Mouse (Mus musculus) liver, adult 2 months (tissue): ENCODE data around the gene Phex. TPM values are rescaled to one million over a fixed set of nuclear protein-coding genes. Genes with fewer than 3 reads are reported as not detected.

ENCODE experiments used
- DNase-seq: peaks from one replicate; pipeline ENCODE4 v3.0.0-alpha.2; 2011; ENCODE audit warnings: low read depth, low spot score; ENCODE audit errors: extremely low read depth
- H3K27ac ChIP-seq: fragments of 200-500 bp; replicated peaks from 2 replicates; pipeline ENCODE4 v1.5.1; 2012; ENCODE audit warnings: low read depth, mild to moderate bottlenecking, control low read depth, inconsistent platforms, low read length; ENCODE audit not compliant: insufficient read depth
- H3K27me3 ChIP-seq: fragments of 200-500 bp; 2 replicates; pipeline ENCODE4 v1.6.1; 2012; ENCODE audit warnings: mild to moderate bottlenecking, moderate library complexity, low read length, inconsistent platforms; ENCODE audit not compliant: control insufficient read depth, insufficient read depth
- H3K36me3 ChIP-seq: fragments of 200-500 bp; 2 replicates; pipeline ENCODE4 v1.6.1; 2012; ENCODE audit warnings: low read length, inconsistent platforms; ENCODE audit not compliant: control insufficient read depth, insufficient read depth
- H3K4me1 ChIP-seq: fragments of 200-500 bp; 2 replicates; pipeline ENCODE4 v1.6.1; 2011; ENCODE audit warnings: low read length; ENCODE audit not compliant: control insufficient read depth, insufficient read depth
- H3K4me3 ChIP-seq: fragments of 200-500 bp; 2 replicates; pipeline ENCODE4 v1.5.1; 2011; ENCODE audit warnings: low read depth, mild to moderate bottlenecking, control low read depth, low read length, moderate library complexity; ENCODE audit not compliant: insufficient read depth
- H3K79me2 ChIP-seq: fragments of 200-500 bp; 2 replicates; pipeline ENCODE4 v1.6.1; 2012; ENCODE audit warnings: inconsistent platforms, mild to moderate bottlenecking, low read length, moderate library complexity; ENCODE audit not compliant: control insufficient read depth, insufficient read depth
- H3K9ac ChIP-seq: fragments of 200-500 bp; 2 replicates; pipeline ENCODE4 v1.6.1; 2012; ENCODE audit warnings: low read depth, mild to moderate bottlenecking, control low read depth, inconsistent platforms, low read length
- CTCF ChIP-seq: fragments of 200-500 bp; IDR thresholded peaks from 2 replicates; pipeline ENCODE4 v1.5.1; 2011; ENCODE audit warnings: low read depth, low read length, control low read depth
- POLR2A ChIP-seq: fragments of 200-500 bp; IDR thresholded peaks from 2 replicates; pipeline ENCODE4 v1.6.1; 2011; ENCODE audit warnings: low read length, control low read depth; ENCODE audit not compliant: insufficient read depth; ENCODE audit errors: extremely low read depth
- WGBS: fragments of 180-500 bp; shearing (Covaris S2); methylation state at CpG from one replicate; pipeline ENCODE4 v1.1.7; 2018; 5-methylcytosine and 5-hydroxymethylcytosine counted together
- polyA plus RNA-seq: library from polyadenylated mRNA; depleted of rRNA; stranded (reverse); fragments of >200 nt; gene quantifications from 2 replicates; pipeline ENCODE4 v1.2.3, GENCODE M21; 2012
- total RNA-seq: library from RNA; depleted of rRNA; stranded (reverse); fragments of >200 nt; gene quantifications from 2 replicates; pipeline ENCODE4 v1.2.3, GENCODE M21; 2014

Phex gene
- total and polyA plus RNA-seq, 2 experiments = not detected

- DNase-seq = no peak
Measured at GRCm38 (mm10) chrX:157404919-157405318, 10.2 kb downstream of the Phex start.

DNA sequence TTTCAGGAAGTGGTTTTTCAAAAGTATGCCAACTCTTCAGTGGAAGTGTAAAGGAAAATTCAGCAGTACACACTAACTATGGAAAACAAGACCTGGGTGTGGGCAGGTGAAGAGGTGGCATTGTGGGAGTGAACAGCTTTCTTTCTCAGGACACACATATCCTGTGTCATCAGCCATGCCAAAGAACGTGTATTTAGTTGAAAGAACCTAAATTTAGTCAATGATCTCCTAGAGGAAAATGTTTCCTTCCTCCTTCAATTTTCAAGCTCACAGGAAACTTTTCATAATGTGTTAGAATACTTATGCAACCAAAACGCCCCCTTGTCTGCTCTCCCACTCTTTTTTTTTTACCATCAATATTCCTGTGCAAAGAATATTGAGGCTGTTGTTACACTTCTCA lies 23.9 kb downstream of the Phex start:
- Histone ChIP-seq H3K27ac (no peak overlapping the region), H3K79me2 (no peaks in the 10 kb centered on the region), H3K27me3 (no peaks in the 10 kb centered on the region), H3K4me1 (no peaks in the 10 kb centered on the region), H3K9ac (no peak overlapping the region), H3K36me3 (no peaks in the 10 kb centered on the region), H3K4me3 (no peak overlapping the region)
- DNase-seq = no peak
- no peak for TF ChIP-seq POLR2A
- TF ChIP-seq CTCF = no peak
- 58% methylated on average over 2 of the region's 2 CpGs for WGBS

More at GRCm38 (mm10) chrX:157404919-157405318, 10.2 kb downstream of the Phex start:
- 74% methylated on average over 6 of the region's 6 CpGs for WGBS
- no peaks in the 10 kb centered on the region for H3K36me3 ChIP-seq
- no peak overlapping the region for H3K27ac ChIP-seq
- TF ChIP-seq CTCF (no peak), POLR2A (no peak)
- H3K4me1 ChIP-seq = no peaks in the 10 kb centered on the region
- no peaks in the 10 kb centered on the region for H3K79me2 ChIP-seq
- H3K9ac ChIP-seq = no peak overlapping the region
- H3K27me3 ChIP-seq = no peaks in the 10 kb centered on the region
- no peak overlapping the region for H3K4me3 ChIP-seq

DNA sequence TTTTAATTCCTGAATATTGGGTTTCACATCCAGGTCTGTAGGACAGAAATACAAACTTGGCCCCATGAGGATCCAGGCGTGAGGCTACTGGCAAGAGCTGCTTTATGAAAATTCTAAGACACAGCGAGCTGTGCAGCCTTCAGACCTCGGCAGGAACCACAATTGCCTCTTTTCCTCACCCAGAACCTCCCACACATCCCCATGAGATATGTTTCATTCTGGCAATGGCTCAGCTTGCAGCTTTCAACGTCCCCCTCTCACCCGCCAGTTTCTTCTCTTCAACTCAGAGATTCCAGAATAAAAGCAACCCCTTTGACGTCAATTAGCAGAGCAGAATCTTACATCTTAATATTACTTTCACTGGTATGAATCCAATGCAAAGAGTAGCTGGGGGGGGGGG lies 25.0 kb downstream of the Phex start:
- Histone ChIP-seq H3K79me2 (no peaks in the 10 kb centered on the region), H3K27ac (no peak overlapping the region), H3K36me3 (no peaks in the 10 kb centered on the region), H3K4me1 (no peaks in the 10 kb centered on the region), H3K9ac (no peak overlapping the region), H3K27me3 (no peaks in the 10 kb centered on the region), H3K4me3 (no peak overlapping the region)
- 86% methylated on average over 6 of the region's 6 CpGs for WGBS
- no peak for TF ChIP-seq POLR2A
- no peak for TF ChIP-seq CTCF
- no peak for DNase-seq

- 78% methylated on average over 3 of the region's 3 CpGs for WGBS
- H3K79me2 ChIP-seq = no peaks in the 10 kb centered on the region
Measured at GRCm38 (mm10) chrX:157388419-157388818, 26.7 kb downstream of the Phex start.

GRCm38 (mm10) chrX:157387025-157387424 lies 28.1 kb downstream of the Phex start:
- TF ChIP-seq POLR2A (no peak), CTCF (no peak)
- H3K36me3 ChIP-seq = no peaks in the 10 kb centered on the region
- no peak overlapping the region for H3K4me3 ChIP-seq
- H3K4me1 ChIP-seq = no peaks in the 10 kb centered on the region
- H3K27me3 ChIP-seq = no peaks in the 10 kb centered on the region
- DNase-seq = no peak
- no peak overlapping the region for H3K9ac ChIP-seq
- H3K79me2 ChIP-seq = no peaks in the 10 kb centered on the region
- H3K27ac ChIP-seq = no peak overlapping the region
- WGBS = 80% methylated on average over 5 of the region's 5 CpGs

More at GRCm38 (mm10) chrX:157388419-157388818, 26.7 kb downstream of the Phex start:
- no peaks in the 10 kb centered on the region for H3K27me3 ChIP-seq
- no peak overlapping the region for H3K27ac ChIP-seq
- H3K9ac ChIP-seq = no peak overlapping the region
- no peaks in the 10 kb centered on the region for H3K36me3 ChIP-seq
- H3K4me1 ChIP-seq = no peaks in the 10 kb centered on the region
- no peak overlapping the region for H3K4me3 ChIP-seq
- DNase-seq = no peak
- TF ChIP-seq CTCF = no peak
- TF ChIP-seq POLR2A = no peak

- DNase-seq = no peak
- no peak for TF ChIP-seq POLR2A
- no peak for TF ChIP-seq CTCF
- WGBS = 67% methylated on average over 10 of the region's 10 CpGs
Measured at GRCm38 (mm10) chrX:157378822-157379221, 36.3 kb downstream of the Phex start.

More at GRCm38 (mm10) chrX:157378822-157379221, 36.3 kb downstream of the Phex start:
- Histone ChIP-seq H3K4me1 (no peaks in the 10 kb centered on the region), H3K79me2 (no peaks in the 10 kb centered on the region), H3K9ac (no peak overlapping the region), H3K4me3 (no peak overlapping the region), H3K27ac (no peak overlapping the region), H3K36me3 (no peaks in the 10 kb centered on the region), H3K27me3 (no peaks in the 10 kb centered on the region)
